Mouse (Mus musculus) kidney, adult 11 months (tissue): ENCODE data around the gene D330020A13Rik.
"Not testable (repeated sequence)": the region's sequence is repeated elsewhere in the genome, so short reads cannot be mapped to it uniquely, and the experiment has no call there.

Experiments used
- DNase-seq: peaks from one replicate; pipeline ENCODE4 v3.0.0; 2022

D330020A13Rik gene

GRCm38 (mm10) chr6:120294056-120294784 lies at the start of gene D330020A13Rik, which contains the start of gene B4galnt3:
Gene D330020A13Rik, plus strand, starts transcription at chr6:120294364.
Gene B4galnt3, minus strand, starts transcription at chr6:120294559.
- peak; percentile 47 for DNase-seq

- DNase-seq: no peak
Measured at GRCm38 (mm10) chr6:120246676-120247075, 47.5 kb upstream of the D330020A13Rik start.

GRCm38 (mm10) chr6:120249831-120250230 lies 44.3 kb upstream of the D330020A13Rik start:
- peak; percentile 44 for DNase-seq

DNA sequence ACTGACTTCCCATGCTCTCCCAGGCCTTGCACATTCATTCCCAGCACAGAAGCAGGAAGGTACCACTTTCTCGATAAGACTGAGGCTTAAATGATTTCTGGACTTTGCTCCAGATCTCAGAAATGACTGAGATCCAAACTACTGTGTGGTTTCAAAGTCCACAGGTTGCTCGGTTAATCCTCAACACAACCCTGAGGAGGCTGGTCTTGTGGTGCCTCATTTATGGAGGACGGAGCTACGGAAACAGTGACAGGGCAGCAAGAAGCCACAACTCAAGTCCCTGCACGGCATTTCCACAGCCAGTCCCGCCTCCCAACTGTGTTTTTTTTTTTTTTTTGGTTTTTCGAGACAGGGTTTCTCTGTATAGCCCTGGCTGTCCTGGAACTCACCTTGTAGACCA lies 43.2 kb upstream of the D330020A13Rik start:
- DNase-seq: peak; percentile 62

DNA sequence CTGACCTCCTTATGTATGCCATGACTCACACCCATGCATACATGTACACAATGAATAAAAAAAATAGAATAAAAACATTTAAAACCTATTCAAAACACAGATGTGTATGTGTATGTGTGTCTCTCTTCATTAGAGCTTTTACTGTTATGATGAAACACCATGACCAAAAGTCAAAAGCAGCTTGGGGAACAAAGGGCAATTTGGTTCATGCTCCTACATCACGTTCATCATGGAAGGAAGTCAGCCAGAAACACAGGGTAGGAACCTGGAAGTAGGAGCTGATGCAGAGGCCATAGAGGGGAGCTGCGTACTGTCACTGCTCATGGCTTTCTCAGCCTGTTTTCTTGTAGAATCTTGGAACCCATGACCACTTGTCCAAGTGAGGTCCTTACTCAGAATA lies 41.4 kb upstream of the D330020A13Rik start:
- no peak for DNase-seq

DNA sequence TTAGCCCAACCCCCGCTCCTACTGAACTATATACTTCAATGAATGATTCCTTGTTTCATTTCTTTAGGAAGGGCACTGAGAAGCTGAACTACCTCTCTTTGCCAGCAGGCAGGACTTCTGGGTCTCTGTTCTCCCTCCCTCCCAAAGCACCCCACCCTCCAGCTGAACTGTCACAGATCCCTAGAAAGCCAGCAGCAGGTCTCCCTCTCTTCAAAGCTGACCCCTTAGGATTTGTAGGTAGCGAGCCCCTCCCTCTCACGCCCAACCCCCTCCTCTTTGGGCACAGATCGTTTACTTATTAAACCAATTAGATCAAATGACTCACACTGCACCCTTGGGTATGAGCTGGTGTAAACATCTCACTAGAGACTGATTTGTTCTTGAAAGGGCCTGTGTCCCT lies 39.5 kb upstream of the D330020A13Rik start:
- DNase-seq: peak; percentile 79

GRCm38 (mm10) chr6:120255144-120255543 lies 39.0 kb upstream of the D330020A13Rik start:
- peak; percentile 40 for DNase-seq

DNA sequence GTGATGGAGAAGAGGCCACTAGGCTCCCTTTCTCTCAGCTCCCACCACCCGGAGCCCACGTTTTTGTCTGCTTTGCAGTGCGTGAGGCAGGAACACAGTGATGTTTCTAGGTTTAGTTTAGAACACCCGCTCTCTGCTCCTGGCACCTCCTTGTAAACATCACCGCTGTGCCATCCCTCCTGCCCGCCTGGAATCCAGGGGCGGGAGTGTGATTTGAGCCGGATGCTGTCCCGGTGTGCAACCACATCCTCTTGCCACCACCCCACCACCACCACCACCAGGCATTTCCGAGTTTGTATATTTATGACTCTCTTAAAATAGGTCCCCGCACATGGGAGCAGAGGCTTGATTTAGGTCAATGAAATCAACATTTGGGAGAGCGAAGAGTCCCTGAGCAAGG lies 38.5 kb upstream of the D330020A13Rik start:
- no peak for DNase-seq

DNA sequence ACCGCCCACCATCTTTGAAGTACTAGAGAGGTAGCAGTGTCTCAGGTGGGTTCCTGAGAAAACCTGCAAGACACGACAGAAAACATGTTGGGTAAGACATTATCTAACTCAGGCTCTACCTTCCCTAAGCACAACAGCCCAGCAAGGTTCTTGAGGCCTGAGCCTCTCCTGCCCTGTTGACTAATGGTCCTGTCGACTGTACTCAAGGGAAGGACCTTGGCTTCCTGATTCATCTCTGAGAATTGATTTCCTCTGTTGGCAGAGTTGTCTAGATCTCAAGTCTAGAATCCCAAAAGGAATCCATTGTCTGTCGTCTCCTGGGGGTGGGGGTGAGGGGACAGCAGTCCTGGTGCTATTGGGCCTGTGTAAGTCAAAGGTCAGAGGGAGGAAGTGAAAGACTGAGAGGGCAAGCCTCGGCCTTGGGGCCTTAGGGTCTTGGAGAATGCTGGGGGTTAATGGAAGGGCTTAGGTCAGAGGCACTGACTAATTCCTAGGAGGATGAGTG lies 37.7 kb upstream of the D330020A13Rik start:
- no peak for DNase-seq

- DNase-seq: no peak
Measured at GRCm38 (mm10) chr6:120259481-120259880, 34.7 kb upstream of the D330020A13Rik start.

- DNase-seq: peak; percentile 52
Measured at GRCm38 (mm10) chr6:120262886-120263531, 31.2 kb upstream of the D330020A13Rik start.

DNA sequence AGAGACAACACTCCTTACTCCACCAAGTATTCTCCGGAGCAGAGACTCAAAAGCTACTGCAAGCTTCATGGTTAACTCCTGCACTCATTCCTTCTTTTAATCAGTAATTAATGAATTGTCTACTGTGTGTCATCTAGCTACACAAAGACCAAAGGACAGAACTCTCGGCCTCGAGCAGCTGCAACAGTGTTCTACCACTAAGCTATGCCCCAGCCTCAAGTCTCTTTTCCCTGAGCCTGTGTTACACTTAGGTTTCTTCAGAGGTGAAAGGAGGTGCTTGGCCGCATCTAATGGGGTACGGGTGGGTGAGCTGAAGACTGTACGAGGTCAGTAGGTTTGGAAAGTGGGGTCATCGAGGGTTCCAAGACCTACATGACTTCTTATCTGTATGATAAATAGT lies 30.6 kb upstream of the D330020A13Rik start:
- DNase-seq: peak; percentile 56

- DNase-seq: no peak
Measured at GRCm38 (mm10) chr6:120264151-120264550, 30.0 kb upstream of the D330020A13Rik start.

GRCm38 (mm10) chr6:120274181-120274580 lies 20.0 kb upstream of the D330020A13Rik start:
- no peak for DNase-seq

DNA sequence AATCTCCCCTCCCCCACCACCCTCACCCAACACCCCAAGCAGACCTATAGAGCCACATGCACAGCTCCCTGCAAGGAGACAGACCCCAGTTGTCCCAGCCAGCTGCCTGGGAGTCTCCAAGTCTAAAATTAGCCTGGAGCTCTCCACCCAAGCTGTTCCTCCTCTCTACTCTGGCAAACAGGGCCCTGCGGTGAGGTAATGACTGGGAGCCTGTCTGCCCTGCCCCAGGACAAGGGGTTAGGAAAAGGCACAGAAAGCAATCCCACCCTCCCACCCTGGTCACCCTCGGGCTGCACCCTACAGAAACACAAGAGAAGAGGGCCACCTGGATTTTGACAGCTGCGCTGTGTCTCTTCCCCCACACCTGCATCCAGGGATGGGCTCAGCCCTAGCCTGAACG lies 19.3 kb upstream of the D330020A13Rik start:
- DNase-seq: no peak

DNA sequence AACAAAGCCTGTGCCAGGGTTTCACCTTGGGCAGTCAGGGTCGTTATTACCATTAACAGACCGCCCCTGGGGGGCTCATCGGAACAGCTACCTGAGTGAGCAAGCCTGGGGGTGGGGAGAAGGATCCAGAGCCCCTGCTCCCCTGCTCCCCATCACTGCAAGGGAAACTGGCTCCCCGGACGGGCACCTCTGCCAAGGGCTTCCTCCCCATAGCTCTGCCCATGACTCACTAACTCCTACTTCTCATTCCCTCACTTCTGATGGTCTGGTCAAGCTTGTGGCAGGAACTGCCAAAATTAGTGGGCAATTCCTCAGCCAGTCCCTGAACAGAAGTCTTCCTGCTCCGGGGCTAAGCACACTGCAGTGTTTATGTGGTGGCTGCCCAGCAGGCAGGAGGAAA lies 18.9 kb upstream of the D330020A13Rik start:
- DNase-seq: no peak

DNA sequence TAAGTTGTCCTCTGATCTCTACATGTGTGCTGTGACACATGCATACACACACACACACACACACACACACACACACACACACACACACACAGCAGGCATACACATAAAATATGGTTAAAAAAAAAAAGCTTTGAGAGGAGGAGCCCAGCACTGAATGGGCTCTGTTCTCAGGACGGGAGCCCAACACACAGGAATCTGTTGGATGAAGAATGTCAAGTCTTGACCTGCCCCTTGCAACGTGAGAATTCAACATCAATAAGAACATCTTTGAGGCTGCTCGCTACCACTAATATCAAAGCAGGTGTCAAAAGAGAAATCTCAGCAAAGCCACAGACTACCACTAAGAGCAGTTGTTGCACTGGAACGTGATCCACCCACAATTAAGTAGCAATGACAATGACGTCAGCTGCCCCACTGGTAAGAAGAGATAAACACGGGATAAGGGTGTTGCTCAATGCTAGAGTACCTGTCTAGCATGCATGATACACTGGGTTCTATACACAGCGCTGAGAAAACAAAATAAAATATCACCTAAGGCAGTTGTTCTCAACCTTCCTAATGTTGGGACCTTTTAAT lies 17.2 kb upstream of the D330020A13Rik start:
- no peak for DNase-seq

GRCm38 (mm10) chr6:120287279-120287678 lies 6.9 kb upstream of the D330020A13Rik start:
- DNase-seq: peak; percentile 52

GRCm38 (mm10) chr6:120288541-120288940 lies 5.6 kb upstream of the D330020A13Rik start:
- DNase-seq: no peak

DNA sequence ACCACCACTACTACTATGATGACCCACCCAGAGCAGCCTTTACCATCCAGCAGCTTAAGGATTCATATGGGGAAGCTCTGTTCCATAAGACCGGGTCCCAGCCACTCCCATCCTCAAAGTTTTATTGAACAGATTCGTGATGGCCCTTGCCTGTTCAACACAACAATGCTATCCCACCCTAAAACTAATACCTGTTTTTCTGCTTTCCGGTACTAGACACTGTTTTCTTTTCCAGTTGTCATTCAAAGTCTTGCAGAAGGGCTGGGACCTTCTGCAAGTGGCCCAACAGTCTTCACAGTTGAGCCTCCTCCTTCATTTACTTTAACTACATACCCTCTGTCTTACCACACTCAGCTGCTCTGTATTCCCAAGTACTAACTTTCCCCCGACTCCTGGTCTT lies 4.7 kb upstream of the D330020A13Rik start:
- no peak for DNase-seq

DNA sequence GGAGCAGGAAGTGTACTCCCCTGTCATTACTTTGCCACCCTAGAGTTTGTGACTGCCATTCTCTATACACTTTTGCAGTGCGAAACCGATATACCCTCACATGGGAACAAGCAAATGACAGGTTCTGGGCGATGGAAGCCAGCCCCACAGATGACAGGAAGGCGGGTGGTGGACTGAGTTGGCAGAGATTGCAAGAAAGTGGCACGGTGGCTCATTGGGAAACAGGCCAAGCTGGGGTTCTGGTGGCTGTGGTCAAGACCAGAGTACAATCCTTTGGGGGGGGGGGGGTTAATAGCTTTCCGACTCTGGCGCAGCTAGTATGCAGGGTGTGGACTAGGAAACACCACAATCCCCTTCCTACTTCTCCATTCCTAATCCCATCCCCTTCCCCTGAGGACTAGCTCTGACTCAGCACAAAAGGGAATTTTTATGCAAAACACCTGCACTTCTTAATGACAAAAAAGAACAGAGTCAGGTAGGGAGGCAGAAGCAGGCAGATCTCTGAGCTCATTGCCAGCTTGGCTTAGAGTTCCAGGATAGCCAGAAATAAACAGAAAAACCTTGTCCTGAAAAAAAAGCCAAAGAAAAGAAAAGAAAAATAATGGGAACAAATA lies 2.7 kb upstream of the D330020A13Rik start:
- DNase-seq: no peak

DNA sequence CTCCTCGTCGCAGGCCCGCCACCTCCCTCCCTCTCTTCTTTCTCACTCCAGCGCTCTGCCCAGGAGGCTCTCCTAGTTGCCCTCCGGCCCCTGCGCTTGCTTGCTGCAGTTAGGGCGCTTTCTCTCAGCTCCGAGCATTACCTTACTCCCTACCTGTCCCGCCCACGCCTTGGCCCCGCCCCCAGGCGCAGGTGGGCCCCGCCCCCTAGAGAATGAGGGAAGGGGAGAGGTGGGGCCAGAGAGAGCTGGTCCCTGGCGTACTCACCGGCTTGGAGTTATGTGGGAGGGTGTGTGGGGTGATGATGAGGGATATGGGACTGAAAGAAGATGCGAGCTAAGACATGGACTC lies 595 bp downstream of the D330020A13Rik start:
- DNase-seq: peak; percentile 87

- not testable (repeated sequence) for DNase-seq
Measured at GRCm38 (mm10) chr6:120296589-120296988, 2.4 kb downstream of the D330020A13Rik start.
